Mouse (Mus musculus) G1E (cell line): Measurements from ENCODE around the gene Zfp385a.

Source experiments
- CTCF ChIP-seq: IDR thresholded peaks from 2 replicates; pipeline ENCODE4 v1.5.1; 2012; ENCODE audit warnings: low read depth, low read length, inconsistent platforms, mixed read lengths
- GATA1 ChIP-seq: IDR thresholded peaks from 2 replicates; pipeline ENCODE4 v1.6.1; 2012; ENCODE audit warnings: borderline replicate concordance, low read length, inconsistent platforms, mixed read lengths
- GATA2 ChIP-seq: IDR thresholded peaks from 2 replicates; pipeline ENCODE4 v1.6.1; 2012; ENCODE audit warnings: low read depth, low read length, inconsistent platforms, borderline replicate concordance
- POLR2AphosphoS5 ChIP-seq: IDR thresholded peaks from 2 replicates; pipeline ENCODE4 v1.6.1; 2012; ENCODE audit warnings: low read depth, low read length, inconsistent platforms; ENCODE audit not compliant: insufficient replicate concordance
- TAL1 ChIP-seq: conservative IDR thresholded peaks from 2 replicates; pipeline ENCODE4 v1.6.1; 2012; ENCODE audit warnings: low read depth, low read length, inconsistent platforms, mixed read lengths

GRCm38 (mm10) chr15:103297313-103297712 is 42.6 kb downstream of the Zfp385a start:
- TF ChIP-seq CTCF (no peak), POLR2AphosphoS5 (no peak), GATA2 (no peak), TAL1 (no peak), GATA1 (no peak)
